Mouse (Mus musculus) heart, postnatal 0 days (tissue): ENCODE measurements around the gene Bmp8b.

Source experiments
- CTCF ChIP-seq: IDR thresholded peaks from 2 replicates; pipeline ENCODE4 v1.5.1; 2016; ENCODE audit warnings: antibody characterized with exemption, control low read depth, low read depth
- EP300 ChIP-seq: IDR thresholded peaks from 2 replicates; pipeline ENCODE4 v1.6.1; 2016; ENCODE audit warnings: antibody characterized with exemption, low read depth

DNA sequence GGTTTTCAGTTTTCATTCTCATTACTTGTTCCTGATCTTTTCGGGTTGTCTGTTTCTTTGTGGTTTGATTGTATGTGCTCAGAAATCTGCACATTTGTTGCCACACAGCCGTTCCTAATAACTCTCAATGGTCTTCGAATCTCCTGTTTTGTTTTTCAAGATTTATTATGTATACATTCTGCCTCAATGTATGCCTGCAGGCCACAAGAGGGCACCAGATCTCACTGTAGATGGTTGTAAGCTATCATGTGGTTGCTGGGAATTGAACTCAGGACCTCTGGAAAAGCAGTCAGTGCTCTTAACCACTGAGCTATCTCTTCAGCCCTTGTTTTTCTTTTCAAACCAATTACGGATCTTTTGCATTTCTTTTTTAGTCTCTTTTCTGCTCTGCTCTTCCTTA is 18.6 kb upstream of the Bmp8b start:
- TF ChIP-seq CTCF (no peak), EP300 (no peak)
